Mouse (Mus musculus) hindbrain, embryonic 12.5 days (tissue): ENCODE measurements around the gene Kcnip4. TPM values are rescaled to one million over a fixed set of nuclear protein-coding genes. Genes with fewer than 3 reads are reported as not detected.

Experiments used
- ATAC-seq: fragments of 200-750 bp; cut with Nextera tagmentation; 2 replicates; pipeline ENCODE4 v1.8.0; 2017; ENCODE audit warnings: moderate TSS enrichment; ENCODE audit not compliant: low FRiP score
- H3K27ac ChIP-seq: fragments of 300-500 bp; sonication (generic); 2 replicates; pipeline ENCODE4 v1.5.1; 2016; ENCODE audit warnings: mild to moderate bottlenecking
- H3K27me3 ChIP-seq: fragments of 300-500 bp; sonication (generic); 2 replicates; pipeline ENCODE4 v1.6.1; 2016; ENCODE audit warnings: mild to moderate bottlenecking
- H3K36me3 ChIP-seq: fragments of 300-500 bp; sonication (generic); 2 replicates; pipeline ENCODE4 v1.6.1; 2016; ENCODE audit warnings: mild to moderate bottlenecking
- H3K4me1 ChIP-seq: fragments of 300-500 bp; sonication (generic); 2 replicates; pipeline ENCODE4 v1.6.1; 2016
- H3K4me2 ChIP-seq: fragments of 300-500 bp; sonication (generic); replicated peaks from 2 replicates; pipeline ENCODE4 v1.6.1; 2016; ENCODE audit warnings: mild to moderate bottlenecking
- H3K4me3 ChIP-seq: fragments of 300-500 bp; sonication (generic); 2 replicates; pipeline ENCODE4 v1.5.1; 2016; ENCODE audit warnings: mild to moderate bottlenecking
- H3K9ac ChIP-seq: fragments of 300-500 bp; sonication (generic); 2 replicates; pipeline ENCODE4 v1.6.1; 2016; ENCODE audit warnings: mild to moderate bottlenecking, moderate library complexity
- H3K9me3 ChIP-seq: fragments of 300-500 bp; sonication (generic); replicated peaks from 2 replicates; pipeline ENCODE4 v1.6.1; 2016; ENCODE audit warnings: mild to moderate bottlenecking
- WGBS: fragments of 180-500 bp; shearing (Covaris S2); methylation state at CpG from one replicate; pipeline ENCODE4 v1.1.7; 2016; 5-methylcytosine and 5-hydroxymethylcytosine counted together
- polyA plus RNA-seq: library from polyadenylated mRNA; unstranded; fragments of >200 nt; fragmentation: Nextera tagmentation; extraction: Ambion mirVana; gene quantifications from 2 replicates; pipeline ENCODE4 v1.2.1, GENCODE M21; 2016

Gene Kcnip4
- polyA plus RNA-seq, 1 experiment from 2014 or later: 4.8 TPM

DNA sequence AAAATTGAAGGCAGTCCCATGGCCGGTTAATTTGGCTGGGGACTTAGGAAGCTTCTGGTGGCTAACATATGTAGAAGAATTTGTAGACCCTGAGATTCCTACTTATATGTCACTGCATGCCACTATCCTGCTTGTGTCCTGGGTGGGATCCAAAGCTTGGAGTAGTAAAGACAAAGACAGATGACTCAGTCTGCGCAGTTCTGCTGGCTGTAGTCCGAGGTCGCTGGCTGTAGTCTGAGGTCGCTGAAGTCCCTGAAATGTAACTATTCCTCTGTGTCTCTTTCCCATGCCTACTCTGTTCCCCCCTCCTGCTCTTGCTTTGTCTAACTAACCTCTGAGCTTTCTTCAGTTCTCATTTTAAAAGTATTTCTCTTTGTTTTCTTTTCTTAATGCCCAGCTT is 1114.4 kb downstream of the Kcnip4 start:
- ATAC-seq: no peak
- 70% methylated on average over 5 of the region's 5 CpGs for WGBS
- Histone ChIP-seq H3K9me3 (no peaks in the 10 kb centered on the region), H3K27me3 (no peaks in the 10 kb centered on the region), H3K36me3 (no peaks in the 10 kb centered on the region), H3K4me2 (no peak overlapping the region), H3K4me1 (no peaks in the 10 kb centered on the region), H3K9ac (no peak overlapping the region), H3K4me3 (no peak overlapping the region), H3K27ac (no peak overlapping the region)

DNA sequence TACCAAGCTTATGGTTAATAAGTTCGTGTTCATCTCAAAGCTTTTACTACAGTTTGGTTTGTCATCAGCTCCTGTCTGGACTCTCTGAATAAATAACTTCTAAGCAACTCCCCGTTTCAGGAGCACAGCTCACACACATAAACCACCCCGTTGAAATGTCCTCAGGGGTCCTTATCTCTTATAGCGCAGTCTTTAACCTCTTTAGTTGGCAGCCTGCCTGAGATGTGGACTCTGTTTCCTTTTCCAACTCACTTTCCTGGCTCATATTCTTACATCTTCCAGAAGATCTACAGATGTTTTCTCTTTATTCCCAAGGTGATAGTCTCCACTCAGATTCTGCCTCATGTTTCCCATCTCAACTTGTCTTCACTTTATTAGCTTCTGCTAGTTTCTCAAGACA is 1116.4 kb downstream of the Kcnip4 start:
- no peak overlapping the region for H3K4me3 ChIP-seq
- no peak overlapping the region for H3K4me2 ChIP-seq
- no peaks in the 10 kb centered on the region for H3K9me3 ChIP-seq
- no peaks in the 10 kb centered on the region for H3K27me3 ChIP-seq
- 84% methylated on average over 4 of the region's 4 CpGs for WGBS
- no peak overlapping the region for H3K9ac ChIP-seq
- H3K4me1 ChIP-seq: no peaks in the 10 kb centered on the region
- no peak overlapping the region for H3K27ac ChIP-seq
- no peaks in the 10 kb centered on the region for H3K36me3 ChIP-seq
- ATAC-seq: no peak

DNA sequence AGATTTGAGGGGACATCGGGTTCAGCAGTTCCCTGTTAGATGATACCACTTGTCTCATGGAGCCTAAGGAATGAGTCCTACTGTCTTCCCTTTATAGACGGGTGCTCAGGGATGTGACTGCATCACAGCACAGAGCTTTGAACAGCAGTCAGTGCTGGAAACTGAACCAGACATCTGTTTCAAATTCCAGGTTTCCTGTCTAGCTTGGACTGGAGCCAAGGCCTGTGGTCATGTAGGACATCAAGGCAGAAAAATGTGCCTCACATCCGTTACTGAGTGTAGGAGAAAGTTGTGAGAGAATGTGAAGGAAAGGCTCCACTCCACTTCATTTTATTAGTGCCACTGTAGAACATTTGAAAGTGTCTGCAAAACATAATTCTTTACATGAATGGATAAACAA is 1122.2 kb downstream of the Kcnip4 start:
- Histone ChIP-seq H3K27me3 (no peaks in the 10 kb centered on the region), H3K4me3 (no peak overlapping the region), H3K9ac (no peak overlapping the region), H3K9me3 (no peaks in the 10 kb centered on the region), H3K36me3 (0 out of 2 replicates have a peak, but pooled peaks cover 2% of the 10 kb centered on the region), H3K4me1 (no peaks in the 10 kb centered on the region), H3K27ac (no peak overlapping the region), H3K4me2 (no peak overlapping the region)
- 68% methylated on average over 3 of the region's 3 CpGs for WGBS
- no peak for ATAC-seq

DNA sequence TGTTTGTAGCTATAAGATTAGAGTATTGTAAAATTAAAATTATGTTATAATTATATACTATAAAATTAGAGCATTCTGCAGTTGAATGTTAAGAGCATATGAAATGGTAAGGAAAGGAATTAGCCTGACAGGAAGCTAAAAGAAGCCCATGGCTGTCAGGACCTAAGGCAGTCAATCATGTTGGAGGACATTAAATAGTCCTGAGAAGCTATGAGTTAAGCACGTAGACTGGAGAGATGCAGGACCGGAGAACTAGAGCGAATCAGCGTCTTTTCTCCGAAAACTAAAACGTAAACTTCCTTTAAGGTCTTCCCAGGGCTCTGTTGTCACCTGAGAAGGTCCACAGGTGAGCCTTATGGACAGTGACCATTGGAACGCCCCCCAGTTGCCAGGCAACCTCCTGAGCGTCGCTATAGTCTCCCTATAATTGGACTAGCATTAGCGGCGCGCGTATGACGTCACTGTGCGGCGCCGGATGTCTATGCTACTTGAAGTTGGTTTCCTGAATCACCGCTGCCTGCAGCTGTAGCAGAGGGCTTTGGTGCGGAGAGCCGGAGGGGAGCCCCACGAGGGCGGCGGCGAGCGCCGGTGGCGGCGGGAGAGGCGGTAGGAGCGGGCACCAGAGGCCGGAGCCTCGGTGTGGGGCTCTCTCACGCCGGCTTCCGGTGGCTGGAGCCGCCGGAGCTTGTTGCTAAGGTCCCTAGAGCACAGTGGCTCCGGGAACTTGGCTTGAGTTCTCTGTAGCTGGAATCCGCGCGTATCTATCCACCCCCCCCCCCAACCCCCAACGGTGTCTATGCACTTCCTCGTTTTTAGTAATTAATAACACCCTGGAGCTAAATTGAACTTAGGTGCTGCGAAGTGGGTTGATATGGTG is 1152.6 kb downstream of the Kcnip4 start:
- under 1% methylated on average over 44 of the region's 44 CpGs for WGBS
- H3K9me3 ChIP-seq: no peaks in the 10 kb centered on the region
- H3K4me2 ChIP-seq: peak overlapping the region; percentile 63
- peak overlapping the region; percentile 55 for H3K27ac ChIP-seq
- peaks cover 13% of the 10 kb centered on the region; the same call in 1 of the 2 replicates for H3K36me3 ChIP-seq
- H3K4me1 ChIP-seq: peaks cover 5% of the 10 kb centered on the region
- H3K27me3 ChIP-seq: no peaks in the 10 kb centered on the region
- H3K9ac ChIP-seq: peak overlapping the region; percentile 70
- H3K4me3 ChIP-seq: peak overlapping the region; percentile 77
- ATAC-seq: peak; percentile 100

DNA sequence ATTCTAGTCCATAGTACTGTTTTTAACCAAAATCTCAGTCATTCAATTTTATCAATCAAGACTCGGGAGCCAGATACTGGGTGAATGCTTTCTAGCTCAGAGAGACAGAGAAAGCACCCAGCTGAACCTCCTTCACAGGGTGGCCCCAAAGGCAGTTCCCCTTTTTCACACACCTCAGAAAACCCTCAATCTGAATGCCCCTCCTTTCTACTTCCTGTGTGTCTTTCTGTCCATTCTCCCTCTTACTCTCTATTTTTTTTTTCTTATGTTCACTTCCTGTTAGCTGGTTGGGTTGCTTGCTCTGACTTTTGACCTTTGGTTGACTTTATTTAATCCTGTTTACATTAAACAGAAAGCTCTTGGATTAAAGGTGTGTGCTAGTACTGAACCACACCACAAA is 1175.4 kb downstream of the Kcnip4 start:
- no peak overlapping the region for H3K27ac ChIP-seq
- no peak overlapping the region for H3K9ac ChIP-seq
- WGBS: 85% methylated on average over 1 of the region's 1 CpGs
- H3K4me1 ChIP-seq: no peaks in the 10 kb centered on the region
- no peak overlapping the region for H3K4me3 ChIP-seq
- no peaks in the 10 kb centered on the region; the same call in 1 of the 2 replicates for H3K27me3 ChIP-seq
- no peaks in the 10 kb centered on the region for H3K9me3 ChIP-seq
- H3K36me3 ChIP-seq: no peaks in the 10 kb centered on the region
- no peak for ATAC-seq
- no peak overlapping the region for H3K4me2 ChIP-seq

DNA sequence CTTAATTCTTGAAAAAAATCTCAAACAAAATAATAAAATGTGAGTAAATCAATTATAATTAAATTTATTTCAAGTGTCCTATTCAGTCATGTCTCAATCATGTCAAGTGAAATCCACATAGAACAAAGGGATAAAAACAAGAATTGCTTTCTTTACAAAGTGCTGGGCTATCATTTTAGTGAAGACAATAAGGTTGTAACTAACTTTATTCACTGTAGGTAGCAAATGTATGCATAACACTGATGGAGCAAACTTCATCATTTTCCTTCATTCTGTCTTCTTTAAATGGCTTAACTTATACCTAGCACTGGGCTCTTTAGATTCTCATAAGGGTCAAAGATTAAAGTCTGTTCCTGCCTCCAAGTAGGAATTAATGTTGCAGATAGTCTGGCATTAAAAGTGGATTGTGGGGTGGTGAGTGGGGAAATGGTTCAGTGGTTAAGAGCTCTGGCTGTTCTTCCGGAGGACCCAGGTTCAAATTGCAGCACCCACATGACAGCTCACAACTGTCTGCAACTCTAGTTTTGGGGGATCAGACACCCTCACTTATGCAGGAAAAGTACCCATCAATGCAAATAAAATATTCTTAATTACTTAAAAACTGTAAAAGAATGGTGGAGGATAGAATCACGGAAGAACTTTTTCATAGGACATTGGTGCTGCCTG is 1178.6 kb downstream of the Kcnip4 start:
- Histone ChIP-seq H3K4me2 (no peak overlapping the region), H3K36me3 (no peaks in the 10 kb centered on the region), H3K9ac (no peak overlapping the region), H3K4me1 (no peaks in the 10 kb centered on the region), H3K27ac (no peak overlapping the region), H3K27me3 (no peaks in the 10 kb centered on the region; the same call in 1 of the 2 replicates), H3K9me3 (no peaks in the 10 kb centered on the region), H3K4me3 (no peak overlapping the region)
- 95% methylated on average over 2 of the region's 2 CpGs for WGBS
- peak; percentile 26; the same call in 1 of the 2 replicates for ATAC-seq

DNA sequence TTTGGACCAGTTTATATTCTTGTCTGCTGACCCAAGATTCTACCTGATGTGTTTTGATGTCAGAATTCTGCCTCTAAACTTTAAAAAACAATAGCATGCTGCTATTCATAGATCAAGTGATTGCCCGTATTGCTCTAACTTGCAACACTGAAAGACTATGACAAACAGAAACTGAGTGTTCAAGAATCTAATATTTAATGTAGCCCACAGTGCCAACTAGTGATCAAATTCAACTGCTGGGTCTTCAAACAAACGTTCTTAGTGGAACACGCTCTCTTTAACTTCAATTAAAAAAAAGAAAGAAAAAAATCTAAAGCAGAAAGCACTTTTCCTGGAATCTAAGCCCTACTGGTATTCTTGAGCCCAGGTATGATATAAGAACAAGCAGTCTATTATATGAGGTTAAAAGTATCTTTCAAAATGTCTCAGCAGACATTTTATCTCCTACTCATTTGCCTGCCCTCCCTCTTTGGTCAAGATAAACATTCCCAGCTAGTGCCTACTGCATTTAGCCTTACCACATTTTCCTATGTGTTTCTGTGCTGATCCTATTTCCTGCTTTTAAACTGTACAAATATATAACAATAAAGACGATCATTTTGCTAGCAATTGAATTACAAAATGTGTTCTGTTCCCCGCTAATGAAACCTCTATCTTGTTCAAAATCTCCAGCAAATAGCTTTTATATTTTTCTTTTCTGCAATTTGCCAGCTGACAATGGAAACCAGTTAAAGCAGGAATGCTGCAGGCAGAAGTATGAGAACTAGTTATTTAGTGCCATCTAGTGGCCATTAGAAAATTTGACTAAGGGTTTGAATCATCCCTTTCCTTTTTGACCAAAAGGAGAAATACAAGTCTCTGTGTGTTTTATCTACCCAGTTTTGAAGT is 1179.4 kb downstream of the Kcnip4 start:
- Histone ChIP-seq H3K27me3 (no peaks in the 10 kb centered on the region; the same call in 1 of the 2 replicates), H3K9ac (no peak overlapping the region), H3K4me1 (no peaks in the 10 kb centered on the region), H3K4me2 (no peak overlapping the region), H3K36me3 (no peaks in the 10 kb centered on the region), H3K4me3 (no peak overlapping the region), H3K27ac (no peak overlapping the region), H3K9me3 (no peaks in the 10 kb centered on the region)
- 56% methylated on average over 5 of the region's 5 CpGs for WGBS
- ATAC-seq: peak; percentile 79

DNA sequence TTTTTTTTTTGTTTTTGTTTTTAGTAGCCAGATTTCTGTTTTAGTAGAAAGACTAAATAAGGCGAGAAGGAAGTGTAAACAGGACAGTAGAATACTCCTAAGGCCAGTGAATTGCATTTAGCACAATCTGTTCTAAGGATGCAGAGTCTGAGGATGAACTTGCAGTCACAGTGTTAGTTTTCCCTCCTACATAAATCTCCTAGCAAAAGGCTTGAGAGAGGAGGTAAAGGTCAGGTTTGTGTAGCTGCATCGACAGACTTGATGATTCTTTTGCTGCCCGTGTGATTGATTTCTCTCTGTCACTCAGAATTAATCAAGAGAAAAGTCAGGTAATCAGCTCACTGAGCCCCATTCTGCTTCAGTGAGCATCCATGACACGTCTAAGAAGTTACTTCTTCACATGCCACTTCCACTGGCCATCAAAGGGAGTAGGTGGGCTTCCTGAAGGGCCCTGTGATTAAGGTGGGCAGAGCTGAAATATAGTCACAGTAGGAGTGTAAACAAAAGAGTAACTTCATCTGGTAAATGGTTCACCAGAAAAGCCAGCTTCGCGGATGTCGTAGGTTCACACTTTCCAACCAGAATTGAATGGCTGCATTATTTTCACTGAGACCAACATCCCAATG is 1183.8 kb downstream of the Kcnip4 start:
- H3K27me3 ChIP-seq: 0 out of 2 replicates have a peak, but pooled peaks cover 2% of the 10 kb centered on the region
- H3K36me3 ChIP-seq: no peaks in the 10 kb centered on the region
- H3K4me3 ChIP-seq: no peak overlapping the region
- H3K4me2 ChIP-seq: no peak overlapping the region
- WGBS: 50% methylated on average over 7 of the region's 7 CpGs
- no peak overlapping the region for H3K27ac ChIP-seq
- H3K9me3 ChIP-seq: no peaks in the 10 kb centered on the region
- ATAC-seq: no peak
- no peaks in the 10 kb centered on the region for H3K4me1 ChIP-seq
- H3K9ac ChIP-seq: no peak overlapping the region
